Mouse (Mus musculus) left cerebral cortex, adult 9 months (tissue): ENCODE data around the gene Gnl2.
A peak's percentile ranks its signal among the peaks of the same experiment; 100 is the strongest.

Experiments
- DNase-seq, 2 experiments: peaks; one replicate each; pipeline ENCODE4 v3.0.0; 2022; ENCODE audit warnings: low spot score in 2 of 2

Gene Gnl2

GRCm38 (mm10) chr4:125084403-125085345 lies 68.3 kb downstream of the Gnl2 start, which contains the start of gene Meaf6:
Meaf6 (plus strand) TSS chr4:125085134.
- peak; percentile 66 to 89 for DNase-seq

GRCm38 (mm10) chr4:125085346-125085841 lies 69.0 kb downstream of the Gnl2 start:
- peak; percentile 56 to 77 for DNase-seq

- DNase-seq = no peak
Measured at GRCm38 (mm10) chr4:125093031-125093430, 76.6 kb downstream of the Gnl2 start.

- DNase-seq = no peak
Measured at GRCm38 (mm10) chr4:125096066-125096465, 79.7 kb downstream of the Gnl2 start.

GRCm38 (mm10) chr4:125097412-125097811 lies 81.0 kb downstream of the Gnl2 start:
- no peak for DNase-seq

GRCm38 (mm10) chr4:125099458-125099857 lies 83.1 kb downstream of the Gnl2 start:
- DNase-seq = peak in 1 of 2 experiments; percentile 83

GRCm38 (mm10) chr4:125101334-125101733 lies 84.9 kb downstream of the Gnl2 start:
- DNase-seq = no peak
